Mouse (Mus musculus) hematopoietic stem cell, adult 5-6 weeks (primary cell): Measurements from ENCODE around the gene Kcnj12. TPM values are rescaled to one million over a fixed set of nuclear protein-coding genes. Genes with fewer than 3 reads are reported as not detected.

ENCODE experiments used
- total RNA-seq: library from RNA; stranded (forward); fragments of 172-1452, 232-1000 nt; gene quantifications from 2 replicates; pipeline ENCODE4 v1.2.3, GENCODE M21; 2017

Kcnj12 gene
- total RNA-seq, 1 experiment from 2014 or later, result not detected

Other genes starting within 250 kb of the Kcnj12 start
- gene Top3a, start 245.2 kb upstream of the Kcnj12 start, total RNA-seq, result 21.4 and 27.9 TPM in 2 replicates
- gene Smcr8, start 245.0 kb upstream of the Kcnj12 start, total RNA-seq, result 16.1 and 19.8 TPM in 2 replicates
- gene Shmt1, start 210.8 kb upstream of the Kcnj12 start, total RNA-seq, result 66.8 and 93.0 TPM in 2 replicates
- 12.1 and 12.6 TPM in 2 replicates for gene Dhrs7b, start 191.9 kb upstream of the Kcnj12 start, total RNA-seq
- 72.1 and 81.6 TPM in 2 replicates for gene Tmem11, start 143.3 kb upstream of the Kcnj12 start, total RNA-seq
- gene Natd1, start 107.8 kb upstream of the Kcnj12 start, total RNA-seq, result 1.8 and 2.1 TPM in 2 replicates
- gene Map2k3, start 90.5 kb upstream of the Kcnj12 start, total RNA-seq, result 20.5 and 23.0 TPM in 2 replicates
- gene Tnfrsf13b, start 104.2 kb downstream of the Kcnj12 start, total RNA-seq, result 43.9 and 82.0 TPM in 2 replicates
- gene Usp22, start 152.5 kb downstream of the Kcnj12 start, total RNA-seq, result 97.9 and 121 TPM in 2 replicates
- gene Aldh3a1, start 185.0 kb downstream of the Kcnj12 start, total RNA-seq, result not detected in 2 replicates
- 34.1 and 42.3 TPM in 2 replicates for gene Aldh3a2, start 244.9 kb downstream of the Kcnj12 start, total RNA-seq